Mouse (Mus musculus) v-Abl transformed pro-B cells (cell line): ENCODE results near the gene Smg1.

ENCODE experiments used
- in situ Hi-C, 2 experiments: fragments of 400-800 bp; cut with MboI; formaldehyde crosslinking; loops; one replicate each; pipeline ENCODE4 v1.15.1; 2025; ENCODE audit not compliant: unreplicated experiment in 2 of 2

The Smg1 gene

GRCm38 (mm10) chr7:118243453-118244385 is at the start of gene Smg1:
Gene Smg1, minus strand, starts transcription at chr7:118243670.
- in situ Hi-C loops, result loop anchor here in 1 of 2 experiments (5.0 to 25.0 kb wide), 2 partner anchors 39 to 1244 kb away; partner anchors contain the start of gene Umod

GRCm38 (mm10) chr7:118283186-118283585 is 39.7 kb upstream of the Smg1 start:
- in situ Hi-C loops, result loop anchor here in 1 of 2 experiments (5.0 kb wide), 1 partner anchor 41 kb away; the partner anchor contains the start of gene Smg1

- in situ Hi-C loops, result loop anchor here in 1 of 2 experiments (5.0 kb wide), 1 partner anchor 40 kb away; the partner anchor contains the start of gene Smg1
Observed at GRCm38 (mm10) chr7:118282543-118282942, 39.1 kb upstream of the Smg1 start.

- in situ Hi-C loops, result no loop called here
Observed at GRCm38 (mm10) chr7:118279521-118279920, 36.1 kb upstream of the Smg1 start.

GRCm38 (mm10) chr7:118277335-118277910 is 34.0 kb upstream of the Smg1 start:
- in situ Hi-C loops, result no loop called here

GRCm38 (mm10) chr7:118276684-118277334 is 33.3 kb upstream of the Smg1 start:
- in situ Hi-C loops, result no loop called here

- in situ Hi-C loops, result no loop called here
Observed at GRCm38 (mm10) chr7:118275265-118275664, 31.8 kb upstream of the Smg1 start.

GRCm38 (mm10) chr7:118274851-118275250 is 31.4 kb upstream of the Smg1 start:
- in situ Hi-C loops, result no loop called here

- in situ Hi-C loops, result no loop called here
Observed at GRCm38 (mm10) chr7:118274169-118274568, 30.7 kb upstream of the Smg1 start.

GRCm38 (mm10) chr7:118266099-118266498 is 22.6 kb upstream of the Smg1 start:
- in situ Hi-C loops, result no loop called here

- in situ Hi-C loops, result no loop called here
Observed at GRCm38 (mm10) chr7:118263606-118264005, 20.1 kb upstream of the Smg1 start.

- in situ Hi-C loops, result no loop called here
Observed at GRCm38 (mm10) chr7:118262409-118262808, 18.9 kb upstream of the Smg1 start.

- in situ Hi-C loops, result no loop called here
Observed at GRCm38 (mm10) chr7:118259676-118260305, 16.3 kb upstream of the Smg1 start.

- in situ Hi-C loops, result no loop called here
Observed at GRCm38 (mm10) chr7:118258451-118258850, 15.0 kb upstream of the Smg1 start.

GRCm38 (mm10) chr7:118256740-118257139 is 13.3 kb upstream of the Smg1 start:
- in situ Hi-C loops, result no loop called here

GRCm38 (mm10) chr7:118254460-118254859 is 11.0 kb upstream of the Smg1 start:
- in situ Hi-C loops, result no loop called here

- in situ Hi-C loops, result no loop called here
Observed at GRCm38 (mm10) chr7:118254015-118254414, 10.5 kb upstream of the Smg1 start.

- in situ Hi-C loops, result no loop called here
Observed at GRCm38 (mm10) chr7:118252979-118253378, 9.5 kb upstream of the Smg1 start.

GRCm38 (mm10) chr7:118252349-118252748 is 8.9 kb upstream of the Smg1 start:
- in situ Hi-C loops, result no loop called here

GRCm38 (mm10) chr7:118251392-118252170 is 8.1 kb upstream of the Smg1 start:
- in situ Hi-C loops, result no loop called here
